Mouse (Mus musculus): ENCODE data around the gene Fam47e. TPM values are rescaled to one million over a fixed set of nuclear protein-coding genes. Genes with fewer than 3 reads are reported as not detected.

The Fam47e gene
- total and polyA plus RNA-seq, 2 experiments: 9.5 to 36.6 TPM

- no peak overlapping the region for H3K27ac ChIP-seq (replicated peaks; ENCODE audit: insufficient read depth, low read depth, low read length)
- WGBS: 84% methylated on average over 4 of the region's 4 CpGs
- no peak overlapping the region for H3K4me3 ChIP-seq (ENCODE audit: insufficient read depth, low read depth, low read length)
- no peak for DNase-seq (ENCODE audit: extremely low read depth, low read depth, low spot score)
- TF ChIP-seq CTCF (IDR thresholded peaks at IDR 0.05; ENCODE audit: low read depth, low read length) (no peak), POLR2A (IDR thresholded peaks at IDR 0.05; ENCODE audit: extremely low read depth, insufficient read depth, low read length) (no peak)
- H3K9ac ChIP-seq (ENCODE audit: low read depth, low read length): no peak overlapping the region
- H3K36me3 ChIP-seq (ENCODE audit: control insufficient read depth, insufficient read depth, low read length): no peaks in the 10 kb centered on the region
- H3K27me3 ChIP-seq (ENCODE audit: control insufficient read depth, insufficient read depth, low read length): no peaks in the 10 kb centered on the region
- no peaks in the 10 kb centered on the region; the same call in 1 of the 2 replicates for H3K4me1 ChIP-seq (ENCODE audit: control insufficient read depth, insufficient read depth, low read length)
- no peaks in the 10 kb centered on the region; the same call in 1 of the 2 replicates for H3K79me2 ChIP-seq (ENCODE audit: control insufficient read depth, insufficient read depth, low read length)
These were observed 426 bp upstream of the Fam47e start for GRCm38 (mm10) chr5:92554443-92554842.

DNA sequence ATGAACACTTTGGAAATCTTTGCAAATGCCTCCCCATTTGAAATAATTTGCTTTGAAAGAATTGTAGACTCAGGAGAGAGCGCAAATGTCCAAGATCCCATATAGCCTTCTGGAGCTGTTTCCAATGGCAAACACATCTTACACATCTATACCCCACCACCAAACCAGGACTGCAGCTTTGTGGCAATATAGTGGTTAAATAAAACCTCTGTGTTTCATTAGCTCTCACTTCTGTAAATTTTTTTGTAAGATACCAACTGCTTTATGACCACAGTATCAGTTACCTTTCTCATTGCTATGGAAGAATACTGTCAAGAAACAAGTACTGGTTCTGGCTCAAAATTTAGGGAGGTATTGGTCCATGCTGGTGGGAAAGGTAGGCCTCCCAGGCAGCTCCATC, 1.0 kb downstream of the Fam47e start:
- DNase-seq (ENCODE audit: extremely low read depth, low read depth, low spot score): no peak
- Histone ChIP-seq H3K4me1 (ENCODE audit: control insufficient read depth, insufficient read depth, low read length) (no peaks in the 10 kb centered on the region; the same call in 1 of the 2 replicates), H3K4me3 (ENCODE audit: insufficient read depth, low read depth, low read length) (no peak overlapping the region), H3K36me3 (ENCODE audit: control insufficient read depth, insufficient read depth, low read length) (no peaks in the 10 kb centered on the region), H3K27me3 (ENCODE audit: control insufficient read depth, insufficient read depth, low read length) (no peaks in the 10 kb centered on the region), H3K79me2 (ENCODE audit: control insufficient read depth, insufficient read depth, low read length) (no peaks in the 10 kb centered on the region; the same call in 1 of the 2 replicates), H3K9ac (ENCODE audit: low read depth, low read length) (no peak overlapping the region), H3K27ac (replicated peaks; ENCODE audit: insufficient read depth, low read depth, low read length) (no peak overlapping the region)
- WGBS: 100% methylated on average over 1 of the region's 1 CpGs
- TF ChIP-seq POLR2A (IDR thresholded peaks at IDR 0.05; ENCODE audit: extremely low read depth, insufficient read depth, low read length): no peak
- TF ChIP-seq CTCF (IDR thresholded peaks at IDR 0.05; ENCODE audit: low read depth, low read length): no peak

DNA sequence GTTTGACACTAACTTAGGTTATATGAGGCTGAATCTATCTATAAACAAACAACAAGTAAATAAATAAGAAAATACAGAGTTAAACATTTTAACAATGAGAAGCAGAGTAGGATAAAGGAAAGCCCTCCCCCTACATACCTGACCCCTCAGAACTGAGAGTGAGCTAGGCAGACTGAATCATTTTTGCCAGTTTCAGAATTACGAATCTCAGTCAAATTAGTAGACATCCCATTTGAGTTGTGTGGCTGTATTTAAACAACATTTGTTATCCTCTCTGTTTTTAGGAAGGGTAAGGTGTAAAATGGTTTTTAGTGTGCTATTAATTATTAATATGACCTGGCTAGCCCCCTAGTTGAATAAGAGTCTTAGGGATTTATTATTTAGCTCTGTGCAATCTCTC, 2.6 kb downstream of the Fam47e start:
- H3K27me3 ChIP-seq (ENCODE audit: control insufficient read depth, insufficient read depth, low read length): no peaks in the 10 kb centered on the region
- H3K9ac ChIP-seq (ENCODE audit: low read depth, low read length): no peak overlapping the region
- no peaks in the 10 kb centered on the region; the same call in 1 of the 2 replicates for H3K4me1 ChIP-seq (ENCODE audit: control insufficient read depth, insufficient read depth, low read length)
- no peak overlapping the region for H3K4me3 ChIP-seq (ENCODE audit: insufficient read depth, low read depth, low read length)
- no peaks in the 10 kb centered on the region for H3K36me3 ChIP-seq (ENCODE audit: control insufficient read depth, insufficient read depth, low read length)
- no peak for TF ChIP-seq CTCF (IDR thresholded peaks at IDR 0.05; ENCODE audit: low read depth, low read length)
- no peak for TF ChIP-seq POLR2A (IDR thresholded peaks at IDR 0.05; ENCODE audit: extremely low read depth, insufficient read depth, low read length)
- WGBS: 92% methylated on average over 1 of the region's 1 CpGs
- H3K27ac ChIP-seq (replicated peaks; ENCODE audit: insufficient read depth, low read depth, low read length): no peak overlapping the region
- DNase-seq (ENCODE audit: extremely low read depth, low read depth, low spot score): no peak
- no peaks in the 10 kb centered on the region; the same call in 1 of the 2 replicates for H3K79me2 ChIP-seq (ENCODE audit: control insufficient read depth, insufficient read depth, low read length)

DNA sequence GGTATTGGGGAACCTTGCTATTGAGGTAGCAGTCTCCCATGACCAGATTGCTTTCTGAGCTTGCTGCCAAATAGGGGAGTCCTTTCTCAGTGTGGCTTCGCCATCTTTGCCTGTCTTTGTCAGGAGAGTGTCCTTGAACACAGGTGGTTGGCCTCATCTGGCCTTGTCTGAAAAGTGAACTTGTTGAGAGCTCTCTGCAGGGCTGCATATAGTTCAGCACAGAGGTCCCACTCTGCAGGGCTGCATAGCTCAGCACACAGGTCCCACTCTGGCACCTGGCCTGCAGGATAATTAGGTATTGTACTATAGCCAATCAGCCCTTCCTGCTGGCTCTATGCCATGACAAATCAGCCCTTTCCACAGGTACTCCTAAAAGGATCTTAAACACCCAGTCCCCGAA, 5.3 kb downstream of the Fam47e start:
- TF ChIP-seq CTCF (IDR thresholded peaks at IDR 0.05; ENCODE audit: low read depth, low read length) (no peak), POLR2A (IDR thresholded peaks at IDR 0.05; ENCODE audit: extremely low read depth, insufficient read depth, low read length) (no peak)
- Histone ChIP-seq H3K27me3 (ENCODE audit: control insufficient read depth, insufficient read depth, low read length) (no peaks in the 10 kb centered on the region), H3K9ac (ENCODE audit: low read depth, low read length) (no peak overlapping the region), H3K27ac (replicated peaks; ENCODE audit: insufficient read depth, low read depth, low read length) (no peak overlapping the region), H3K36me3 (ENCODE audit: control insufficient read depth, insufficient read depth, low read length) (no peaks in the 10 kb centered on the region), H3K4me1 (ENCODE audit: control insufficient read depth, insufficient read depth, low read length) (no peaks in the 10 kb centered on the region), H3K79me2 (ENCODE audit: control insufficient read depth, insufficient read depth, low read length) (no peaks in the 10 kb centered on the region), H3K4me3 (ENCODE audit: insufficient read depth, low read depth, low read length) (no peak overlapping the region)
- 92% methylated on average over 2 of the region's 2 CpGs for WGBS
- DNase-seq (ENCODE audit: extremely low read depth, low read depth, low spot score): no peak

DNA sequence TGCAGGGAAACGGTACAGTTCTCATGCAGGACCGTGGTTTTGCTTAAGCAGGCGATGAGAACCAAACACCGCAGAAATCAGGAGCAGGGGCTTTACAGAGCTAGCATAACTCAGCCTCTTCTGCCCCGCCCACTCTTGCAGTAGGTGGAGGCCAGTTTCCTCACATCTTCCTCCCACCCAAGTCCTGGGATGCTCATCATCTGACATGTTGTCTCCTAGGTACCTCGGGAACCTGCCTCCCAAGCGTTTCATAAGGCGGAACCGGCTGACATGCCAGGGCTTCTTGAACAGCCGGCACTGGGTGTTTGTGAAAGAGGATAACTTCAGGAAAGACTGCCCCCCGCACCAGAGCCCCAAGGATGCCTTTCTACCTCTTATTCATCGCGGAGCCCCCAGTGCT, 7.1 kb downstream of the Fam47e start:
- TF ChIP-seq POLR2A (IDR thresholded peaks at IDR 0.05; ENCODE audit: extremely low read depth, insufficient read depth, low read length): no peak
- TF ChIP-seq CTCF (IDR thresholded peaks at IDR 0.05; ENCODE audit: low read depth, low read length): no peak
- 86% methylated on average over 13 of the region's 13 CpGs for WGBS
- DNase-seq (ENCODE audit: extremely low read depth, low read depth, low spot score): no peak
- Histone ChIP-seq H3K79me2 (ENCODE audit: control insufficient read depth, insufficient read depth, low read length) (no peaks in the 10 kb centered on the region), H3K27me3 (ENCODE audit: control insufficient read depth, insufficient read depth, low read length) (no peaks in the 10 kb centered on the region), H3K36me3 (ENCODE audit: control insufficient read depth, insufficient read depth, low read length) (no peaks in the 10 kb centered on the region), H3K9ac (ENCODE audit: low read depth, low read length) (no peak overlapping the region), H3K27ac (replicated peaks; ENCODE audit: insufficient read depth, low read depth, low read length) (no peak overlapping the region), H3K4me3 (ENCODE audit: insufficient read depth, low read depth, low read length) (no peak overlapping the region), H3K4me1 (ENCODE audit: control insufficient read depth, insufficient read depth, low read length) (no peaks in the 10 kb centered on the region)

GRCm38 (mm10) chr5:92571232-92571631, 16.4 kb downstream of the Fam47e start:
- H3K27me3 ChIP-seq (ENCODE audit: control insufficient read depth, insufficient read depth, low read length): no peaks in the 10 kb centered on the region
- 23% methylated on average over 4 of the region's 4 CpGs for WGBS
- H3K9ac ChIP-seq (ENCODE audit: low read depth, low read length): peak overlapping the region; percentile 72
- no peaks in the 10 kb centered on the region; the same call in 1 of the 2 replicates for H3K79me2 ChIP-seq (ENCODE audit: control insufficient read depth, insufficient read depth, low read length)
- peaks cover 11% of the 10 kb centered on the region for H3K36me3 ChIP-seq (ENCODE audit: control insufficient read depth, insufficient read depth, low read length)
- TF ChIP-seq CTCF (IDR thresholded peaks at IDR 0.05; ENCODE audit: low read depth, low read length) (no peak), POLR2A (IDR thresholded peaks at IDR 0.05; ENCODE audit: extremely low read depth, insufficient read depth, low read length) (0 out of 2 replicates have a peak, but pooled peaks have one; percentile 28)
- peak; percentile 97 for DNase-seq (ENCODE audit: extremely low read depth, low read depth, low spot score)
- H3K27ac ChIP-seq (replicated peaks; ENCODE audit: insufficient read depth, low read depth, low read length): peak overlapping the region; percentile 73
- H3K4me1 ChIP-seq (ENCODE audit: control insufficient read depth, insufficient read depth, low read length): peaks cover 7% of the 10 kb centered on the region; the same call in 1 of the 2 replicates
- H3K4me3 ChIP-seq (ENCODE audit: insufficient read depth, low read depth, low read length): peak overlapping the region; percentile 49
